Mouse (Mus musculus): ENCODE measurements at regions not wholly inside any gene's neighbourhood (a gene's known extent, or its start where the extent isn't known, plus 50 kb on each side); places are given as distances from the start of the nearest gene placed in this dataset.
A peak's percentile ranks its signal among the peaks of the same experiment; 100 is the strongest.
"Not testable (repeated sequence)": the region's sequence is repeated elsewhere in the genome, so short reads cannot be mapped to it uniquely, and the experiment has no call there.

DNA sequence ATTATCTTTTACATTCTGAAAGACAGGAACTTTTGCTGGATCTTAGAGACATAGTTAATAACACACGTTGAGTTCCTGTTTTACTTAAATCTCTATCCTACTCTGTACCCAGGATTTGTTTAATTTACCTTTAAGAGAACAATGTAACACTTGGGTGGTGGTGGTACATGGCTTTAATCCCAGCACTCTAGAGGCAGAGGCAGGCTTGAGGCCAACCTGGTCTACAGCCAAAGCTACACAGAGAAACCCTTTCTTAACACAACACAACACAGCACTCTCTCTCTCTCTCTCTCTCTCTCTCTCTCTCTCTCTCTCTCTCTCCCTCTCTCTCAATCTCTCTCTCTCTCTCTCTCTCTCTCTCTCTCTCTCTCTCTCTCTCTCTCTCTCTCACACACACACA lies 1076.0 kb downstream of the Poteg start:
- H3K36me3 ChIP-seq (ENCODE audit: control insufficient read depth, insufficient read depth, low read length); H3K9me3 ChIP-seq (ENCODE audit: control insufficient read depth, low read length); H3K4me1 ChIP-seq (ENCODE audit: control insufficient read depth, insufficient read depth, low read length); H3K27ac ChIP-seq (ENCODE audit: low read depth, low read length); H3K4me2 ChIP-seq (replicated peaks; ENCODE audit: low read depth, low read length); ATAC-seq (ENCODE audit: low FRiP score, low TSS enrichment); H3K9ac ChIP-seq (ENCODE audit: low read depth, low read length); H3K27me3 ChIP-seq (ENCODE audit: control insufficient read depth, insufficient read depth, low read length); H3K4me3 ChIP-seq (ENCODE audit: low read length): not testable (repeated sequence)
- 88% methylated on average over 1 of the region's 1 CpGs for WGBS

DNA sequence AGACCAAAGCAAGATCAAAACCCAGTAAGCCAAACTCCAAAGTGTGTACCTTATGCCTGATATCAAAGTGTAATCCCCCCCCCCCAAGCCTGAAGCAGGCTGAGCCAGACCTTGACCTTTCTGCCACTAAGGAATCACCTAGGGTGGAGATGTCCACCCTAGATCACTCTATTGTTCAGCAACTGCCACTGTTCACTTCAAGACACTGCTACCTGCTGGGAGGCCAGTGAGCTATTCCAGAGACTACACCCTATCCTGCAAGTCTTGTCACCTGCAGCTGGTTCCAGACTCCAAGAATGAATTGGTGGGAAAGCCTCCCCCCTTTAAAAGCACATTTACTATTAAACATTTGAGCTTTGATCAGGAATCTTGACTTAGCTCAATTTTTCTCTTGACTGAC lies 1099.8 kb downstream of the Poteg start:
- Histone ChIP-seq H3K9me3 (ENCODE audit: control insufficient read depth, low read length) (peaks cover 4% of the 10 kb centered on the region; the same call in 1 of the 2 replicates), H3K36me3 (ENCODE audit: control insufficient read depth, insufficient read depth, low read length) (no peaks in the 10 kb centered on the region), H3K27ac (ENCODE audit: low read depth, low read length) (no peak overlapping the region), H3K4me1 (ENCODE audit: control insufficient read depth, insufficient read depth, low read length) (no peaks in the 10 kb centered on the region), H3K4me3 (ENCODE audit: low read length) (no peak overlapping the region), H3K27me3 (ENCODE audit: control insufficient read depth, insufficient read depth, low read length) (no peaks in the 10 kb centered on the region), H3K9ac (ENCODE audit: low read depth, low read length) (no peak overlapping the region), H3K4me2 (replicated peaks; ENCODE audit: low read depth, low read length) (no peak overlapping the region)
- ATAC-seq (ENCODE audit: low FRiP score, low TSS enrichment), result no peak

DNA sequence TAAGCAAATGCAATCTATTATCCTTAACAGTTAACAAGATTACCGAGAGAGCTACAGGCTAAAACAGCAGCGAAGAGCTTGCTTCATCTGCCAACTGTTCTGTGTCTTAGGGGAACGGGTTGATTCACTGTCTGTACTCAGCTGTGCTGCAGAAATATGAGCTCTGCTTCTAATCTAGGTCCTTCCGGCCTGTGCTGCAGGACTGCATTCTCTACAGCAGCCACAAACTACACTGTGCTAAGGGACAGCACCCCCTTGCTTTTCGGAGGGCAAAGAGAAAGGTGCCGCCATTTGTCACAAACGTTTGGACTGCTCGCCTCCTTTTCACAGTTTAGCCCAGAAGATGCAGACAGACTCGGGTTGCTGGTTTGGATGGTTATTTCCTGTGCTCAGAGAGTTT lies 1112.4 kb downstream of the Poteg start:
- H3K9ac ChIP-seq (ENCODE audit: low read depth, low read length), result no peak overlapping the region
- no peak overlapping the region for H3K27ac ChIP-seq (ENCODE audit: low read depth, low read length)
- no peaks in the 10 kb centered on the region for H3K27me3 ChIP-seq (ENCODE audit: control insufficient read depth, insufficient read depth, low read length)
- peak; percentile 86; the same call in 1 of the 2 replicates for ATAC-seq (ENCODE audit: low FRiP score, low TSS enrichment)
- 32% methylated on average over 9 of the region's 9 CpGs for WGBS
- peak overlapping the region; percentile 4; the same call in 1 of the 2 replicates for H3K4me3 ChIP-seq (ENCODE audit: low read length)
- H3K4me1 ChIP-seq (ENCODE audit: control insufficient read depth, insufficient read depth, low read length), result no peaks in the 10 kb centered on the region
- H3K9me3 ChIP-seq (ENCODE audit: control insufficient read depth, low read length), result no peaks in the 10 kb centered on the region
- H3K4me2 ChIP-seq (replicated peaks; ENCODE audit: low read depth, low read length), result peak overlapping the region; percentile 31
- no peaks in the 10 kb centered on the region for H3K36me3 ChIP-seq (ENCODE audit: control insufficient read depth, insufficient read depth, low read length)

DNA sequence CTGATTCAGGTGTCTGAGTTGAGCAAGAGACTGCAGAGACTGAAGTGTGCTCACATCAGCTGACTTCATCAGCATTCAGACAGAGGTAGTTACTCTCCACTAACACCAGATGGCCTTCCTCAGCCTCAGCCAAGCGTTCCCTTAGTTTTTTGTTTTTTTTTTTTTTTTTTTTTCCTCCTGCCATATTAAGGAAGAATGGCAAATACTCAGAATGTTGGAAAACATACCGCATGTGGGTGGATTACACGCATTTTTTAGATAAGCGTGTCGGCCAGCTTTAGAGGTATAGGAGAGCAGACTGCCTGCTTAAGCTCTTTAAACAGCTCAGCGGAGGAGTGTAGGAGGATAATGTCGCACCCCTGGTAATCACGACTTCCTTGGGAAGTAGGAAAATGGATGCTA lies 1131.8 kb downstream of the Poteg start:
- no peak overlapping the region for H3K27ac ChIP-seq (ENCODE audit: low read depth, low read length)
- no peak overlapping the region for H3K4me3 ChIP-seq (ENCODE audit: low read length)
- no peaks in the 10 kb centered on the region for H3K27me3 ChIP-seq (ENCODE audit: control insufficient read depth, insufficient read depth, low read length)
- H3K9me3 ChIP-seq (ENCODE audit: control insufficient read depth, low read length), result no peaks in the 10 kb centered on the region
- no peaks in the 10 kb centered on the region for H3K4me1 ChIP-seq (ENCODE audit: control insufficient read depth, insufficient read depth, low read length)
- no peaks in the 10 kb centered on the region for H3K36me3 ChIP-seq (ENCODE audit: control insufficient read depth, insufficient read depth, low read length)
- no peak overlapping the region for H3K4me2 ChIP-seq (replicated peaks; ENCODE audit: low read depth, low read length)
- ATAC-seq (ENCODE audit: low FRiP score, low TSS enrichment), result peak; percentile 60; the same call in 1 of the 2 replicates
- no peak overlapping the region for H3K9ac ChIP-seq (ENCODE audit: low read depth, low read length)
- WGBS, result 23% methylated on average over 8 of the region's 8 CpGs

DNA sequence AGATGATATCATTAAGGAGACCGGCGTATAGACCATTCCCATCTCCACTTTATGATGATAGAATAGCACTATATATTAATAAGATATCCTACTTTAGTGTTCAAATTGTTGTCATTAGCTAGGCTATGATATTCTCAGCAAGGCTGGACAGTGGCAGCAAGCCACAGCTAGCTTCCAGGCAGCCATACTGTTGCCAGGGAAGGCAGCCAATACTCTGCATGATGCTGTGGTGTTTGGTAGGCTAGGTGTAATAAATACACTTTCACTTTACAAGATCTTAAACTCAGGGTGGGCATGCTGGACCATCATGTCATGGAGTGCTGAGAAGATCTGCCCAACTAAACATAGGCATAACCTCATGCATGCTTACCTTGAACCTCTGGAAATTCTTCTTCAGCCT lies 1133.4 kb downstream of the Poteg start:
- Histone ChIP-seq H3K27me3 (ENCODE audit: control insufficient read depth, insufficient read depth, low read length) (no peaks in the 10 kb centered on the region), H3K9me3 (ENCODE audit: control insufficient read depth, low read length) (no peaks in the 10 kb centered on the region), H3K4me2 (replicated peaks; ENCODE audit: low read depth, low read length) (no peak overlapping the region), H3K9ac (ENCODE audit: low read depth, low read length) (no peak overlapping the region), H3K27ac (ENCODE audit: low read depth, low read length) (no peak overlapping the region), H3K4me1 (ENCODE audit: control insufficient read depth, insufficient read depth, low read length) (no peaks in the 10 kb centered on the region), H3K36me3 (ENCODE audit: control insufficient read depth, insufficient read depth, low read length) (no peaks in the 10 kb centered on the region), H3K4me3 (ENCODE audit: low read length) (no peak overlapping the region)
- 95% methylated on average over 2 of the region's 2 CpGs for WGBS
- no peak for ATAC-seq (ENCODE audit: low FRiP score, low TSS enrichment)

DNA sequence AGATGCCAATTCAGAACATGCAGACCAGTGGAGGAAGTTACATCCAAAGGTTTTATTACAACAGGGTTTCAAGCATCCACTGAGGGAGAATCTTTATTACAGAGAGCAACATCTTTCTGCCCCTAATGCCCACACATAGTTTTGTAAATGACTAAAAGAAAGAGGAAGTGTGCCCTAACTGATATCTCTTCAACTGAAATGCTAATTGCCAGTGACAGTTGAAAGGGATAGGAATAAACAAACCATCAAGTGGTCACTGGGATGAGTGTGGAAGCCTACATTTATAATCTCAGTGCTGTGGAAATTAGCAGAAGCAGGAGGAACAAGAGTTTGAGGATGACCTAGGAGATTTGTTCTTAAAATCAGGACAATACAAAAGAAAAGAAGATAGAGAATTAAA lies 1142.5 kb downstream of the Poteg start:
- ATAC-seq (ENCODE audit: low FRiP score, low TSS enrichment), result no peak
- Histone ChIP-seq H3K27ac (ENCODE audit: low read depth, low read length) (no peak overlapping the region), H3K27me3 (ENCODE audit: control insufficient read depth, insufficient read depth, low read length) (no peaks in the 10 kb centered on the region)

DNA sequence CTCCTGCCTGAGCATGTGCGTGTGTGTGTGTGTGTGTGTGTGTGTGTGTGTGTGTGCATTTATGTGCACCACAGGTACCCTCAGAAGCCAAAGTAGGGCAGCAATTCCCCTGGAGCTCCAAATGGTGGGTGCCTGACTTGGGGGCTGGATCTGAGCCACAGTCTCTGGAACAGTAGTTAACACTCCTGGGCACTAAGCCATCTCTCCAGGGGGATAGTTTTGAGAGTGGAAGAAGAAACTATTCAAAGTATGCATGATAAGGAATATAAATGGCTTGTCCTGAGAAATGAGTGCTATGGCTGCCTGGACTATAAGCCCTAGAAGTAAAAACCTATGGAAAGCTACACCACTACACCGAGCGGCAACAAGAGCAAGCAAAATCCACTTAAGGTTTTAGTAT lies 1145.8 kb downstream of the Poteg start:
- no peak overlapping the region for H3K27ac ChIP-seq (ENCODE audit: low read depth, low read length)
- no peak for ATAC-seq (ENCODE audit: low FRiP score, low TSS enrichment)
- H3K27me3 ChIP-seq (ENCODE audit: control insufficient read depth, insufficient read depth, low read length), result no peaks in the 10 kb centered on the region
- no peaks in the 10 kb centered on the region for H3K4me1 ChIP-seq (ENCODE audit: control insufficient read depth, insufficient read depth, low read length)
- no peak overlapping the region for H3K9ac ChIP-seq (ENCODE audit: low read depth, low read length)
- no peaks in the 10 kb centered on the region for H3K36me3 ChIP-seq (ENCODE audit: control insufficient read depth, insufficient read depth, low read length)
- 90% methylated on average over 3 of the region's 3 CpGs for WGBS
- H3K4me3 ChIP-seq (ENCODE audit: low read length), result no peak overlapping the region
- H3K9me3 ChIP-seq (ENCODE audit: control insufficient read depth, low read length), result no peaks in the 10 kb centered on the region
- no peak overlapping the region for H3K4me2 ChIP-seq (replicated peaks; ENCODE audit: low read depth, low read length)

More for the DNA sequence above, 1142.5 kb downstream of the Poteg start:
- Histone ChIP-seq H3K9me3 (ENCODE audit: control insufficient read depth, low read length) (no peaks in the 10 kb centered on the region), H3K4me1 (ENCODE audit: control insufficient read depth, insufficient read depth, low read length) (no peaks in the 10 kb centered on the region), H3K9ac (ENCODE audit: low read depth, low read length) (no peak overlapping the region), H3K36me3 (ENCODE audit: control insufficient read depth, insufficient read depth, low read length) (no peaks in the 10 kb centered on the region), H3K4me2 (replicated peaks; ENCODE audit: low read depth, low read length) (no peak overlapping the region), H3K4me3 (ENCODE audit: low read length) (no peak overlapping the region)

DNA sequence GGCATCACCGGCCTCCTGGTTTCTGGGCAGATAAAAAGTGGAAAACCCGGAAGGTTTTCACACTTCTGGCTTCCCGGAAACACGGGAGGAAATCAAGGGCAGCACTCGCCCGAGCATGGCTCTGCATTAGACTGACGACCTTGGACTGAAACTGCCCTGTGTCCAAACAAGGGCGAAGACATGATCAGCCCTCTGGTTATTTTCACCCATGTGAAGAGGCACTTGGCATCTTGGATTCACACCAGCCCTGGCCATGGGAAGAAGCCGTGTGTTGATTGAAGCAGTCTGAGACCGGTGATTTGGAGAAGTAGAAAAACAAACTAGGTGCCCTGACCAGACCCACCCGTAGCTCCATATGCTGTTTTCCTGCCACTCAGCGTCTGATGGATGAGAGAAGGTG lies 1146.7 kb downstream of the Poteg start:
- H3K4me3 ChIP-seq (ENCODE audit: low read length), result no peak overlapping the region
- H3K27ac ChIP-seq (ENCODE audit: low read depth, low read length), result no peak overlapping the region
- H3K27me3 ChIP-seq (ENCODE audit: control insufficient read depth, insufficient read depth, low read length), result no peaks in the 10 kb centered on the region
- H3K9ac ChIP-seq (ENCODE audit: low read depth, low read length), result no peak overlapping the region
- no peaks in the 10 kb centered on the region for H3K4me1 ChIP-seq (ENCODE audit: control insufficient read depth, insufficient read depth, low read length)
- WGBS, result 43% methylated on average over 12 of the region's 12 CpGs
- ATAC-seq (ENCODE audit: low FRiP score, low TSS enrichment), result 0 out of 2 replicates have a peak, but pooled peaks have one; percentile 20
- no peaks in the 10 kb centered on the region for H3K9me3 ChIP-seq (ENCODE audit: control insufficient read depth, low read length)
- H3K4me2 ChIP-seq (replicated peaks; ENCODE audit: low read depth, low read length), result no peak overlapping the region
- H3K36me3 ChIP-seq (ENCODE audit: control insufficient read depth, insufficient read depth, low read length), result no peaks in the 10 kb centered on the region

DNA sequence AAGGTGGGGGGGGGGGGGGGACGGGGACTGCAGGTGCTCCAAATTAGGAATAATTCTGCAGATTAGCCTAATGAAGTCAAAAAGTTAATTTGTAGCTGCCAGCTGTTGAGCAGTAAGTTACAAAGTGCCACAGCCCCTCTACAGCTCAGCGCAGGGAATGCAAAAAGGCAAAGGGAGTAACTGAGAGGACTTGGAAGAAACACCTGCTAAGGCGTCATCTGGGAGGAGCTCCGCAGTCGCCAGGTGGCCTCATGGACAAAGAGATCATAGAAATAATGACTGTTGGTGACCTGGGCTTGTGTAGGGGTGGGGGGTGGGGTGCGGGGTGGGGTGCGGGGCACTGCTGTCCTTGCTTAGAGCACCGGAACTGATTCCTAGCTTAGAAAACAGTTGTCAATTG lies 1147.1 kb downstream of the Poteg start:
- Histone ChIP-seq H3K9me3 (ENCODE audit: control insufficient read depth, low read length) (no peaks in the 10 kb centered on the region), H3K36me3 (ENCODE audit: control insufficient read depth, insufficient read depth, low read length) (no peaks in the 10 kb centered on the region), H3K9ac (ENCODE audit: low read depth, low read length) (no peak overlapping the region), H3K4me3 (ENCODE audit: low read length) (no peak overlapping the region), H3K27ac (ENCODE audit: low read depth, low read length) (no peak overlapping the region), H3K4me1 (ENCODE audit: control insufficient read depth, insufficient read depth, low read length) (no peaks in the 10 kb centered on the region), H3K4me2 (replicated peaks; ENCODE audit: low read depth, low read length) (no peak overlapping the region), H3K27me3 (ENCODE audit: control insufficient read depth, insufficient read depth, low read length) (no peaks in the 10 kb centered on the region)
- WGBS, result 22% methylated on average over 8 of the region's 8 CpGs
- peak; percentile 62; the same call in 1 of the 2 replicates for ATAC-seq (ENCODE audit: low FRiP score, low TSS enrichment)

DNA sequence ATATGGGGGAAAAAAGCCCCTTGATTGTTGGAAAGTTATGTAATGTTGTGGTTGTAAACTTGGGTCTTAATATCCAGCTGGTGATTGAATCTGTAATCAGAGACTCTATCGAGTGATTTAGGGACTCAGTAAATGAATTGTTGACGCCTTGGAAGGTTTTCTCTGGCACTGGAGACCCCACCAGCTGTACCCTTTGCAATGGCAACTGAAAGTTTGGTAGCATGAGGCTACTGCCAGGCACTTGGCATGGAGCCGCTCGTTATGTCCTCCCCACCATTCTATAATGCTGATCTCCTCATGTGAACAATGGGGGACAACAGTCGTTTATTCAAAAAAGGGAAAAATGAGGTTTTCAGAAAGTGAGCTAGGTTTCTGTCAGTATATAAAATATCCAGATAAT lies 1148.4 kb downstream of the Poteg start:
- 85% methylated on average over 5 of the region's 5 CpGs for WGBS
- no peak overlapping the region for H3K4me3 ChIP-seq (ENCODE audit: low read length)
- ATAC-seq (ENCODE audit: low FRiP score, low TSS enrichment), result no peak
- H3K9me3 ChIP-seq (ENCODE audit: control insufficient read depth, low read length), result no peaks in the 10 kb centered on the region
- H3K27me3 ChIP-seq (ENCODE audit: control insufficient read depth, insufficient read depth, low read length), result no peaks in the 10 kb centered on the region
- no peaks in the 10 kb centered on the region for H3K4me1 ChIP-seq (ENCODE audit: control insufficient read depth, insufficient read depth, low read length)
- H3K27ac ChIP-seq (ENCODE audit: low read depth, low read length), result no peak overlapping the region
- no peaks in the 10 kb centered on the region for H3K36me3 ChIP-seq (ENCODE audit: control insufficient read depth, insufficient read depth, low read length)
- H3K9ac ChIP-seq (ENCODE audit: low read depth, low read length), result no peak overlapping the region
- no peak overlapping the region for H3K4me2 ChIP-seq (replicated peaks; ENCODE audit: low read depth, low read length)

All from kidney, embryonic 14.5 days (tissue).